Mouse (Mus musculus) liver, adult (tissue): ENCODE measurements at regions not wholly inside any gene's neighbourhood (a gene's known extent, or its start where the extent isn't known, plus 50 kb on each side); places are given as distances from the start of the nearest gene placed in this dataset.

Experiments
- GATA4 ChIP-seq: IDR thresholded peaks from 2 replicates; pipeline ENCODE4 v1.6.1; 2014; ENCODE audit warnings: mild to moderate bottlenecking, low read length; ENCODE audit not compliant: insufficient replicate concordance

DNA sequence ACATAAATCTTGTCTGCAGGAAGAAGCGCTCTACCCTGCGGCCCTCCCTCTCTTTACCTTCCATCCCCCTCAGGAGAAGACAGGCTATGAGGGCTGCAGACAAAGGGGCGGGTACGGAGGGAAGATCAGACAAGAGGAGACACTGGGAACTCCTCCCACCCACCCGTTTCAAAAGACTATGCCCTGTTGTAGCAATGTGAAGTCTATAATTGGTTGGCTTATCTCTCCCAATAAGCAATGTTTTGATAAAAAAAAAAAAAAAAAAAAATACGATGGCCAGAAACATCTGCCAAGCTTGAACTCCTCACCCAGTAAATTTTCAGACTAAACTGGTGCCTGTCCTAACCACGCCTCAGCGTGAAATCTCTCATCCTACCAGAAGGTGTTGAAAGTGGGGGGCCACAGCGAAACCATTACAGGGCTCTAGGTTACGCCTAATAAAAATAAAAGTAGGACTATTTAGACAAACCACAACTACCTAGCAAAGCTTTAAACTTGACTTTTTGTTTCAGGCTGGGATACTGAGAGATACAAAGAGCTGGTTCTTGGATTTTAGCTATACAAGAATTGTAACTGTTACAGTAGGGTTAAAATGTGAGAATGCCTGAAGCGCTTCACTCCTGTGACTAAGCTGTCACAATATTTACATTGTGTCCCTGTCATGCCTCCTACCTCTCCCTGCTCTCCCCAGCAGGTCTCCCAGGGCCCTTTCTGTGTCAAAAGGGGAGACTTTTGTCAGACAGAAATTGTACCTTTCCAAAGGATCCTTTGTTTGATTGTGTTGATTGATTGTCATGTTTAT, 88.1 kb upstream of the Ptpn13 start:
- no peak for TF ChIP-seq GATA4

- TF ChIP-seq GATA4: no peak
These were observed 88.9 kb upstream of the Ptpn13 start for GRCm38 (mm10) chr5:103335916-103336688.

DNA sequence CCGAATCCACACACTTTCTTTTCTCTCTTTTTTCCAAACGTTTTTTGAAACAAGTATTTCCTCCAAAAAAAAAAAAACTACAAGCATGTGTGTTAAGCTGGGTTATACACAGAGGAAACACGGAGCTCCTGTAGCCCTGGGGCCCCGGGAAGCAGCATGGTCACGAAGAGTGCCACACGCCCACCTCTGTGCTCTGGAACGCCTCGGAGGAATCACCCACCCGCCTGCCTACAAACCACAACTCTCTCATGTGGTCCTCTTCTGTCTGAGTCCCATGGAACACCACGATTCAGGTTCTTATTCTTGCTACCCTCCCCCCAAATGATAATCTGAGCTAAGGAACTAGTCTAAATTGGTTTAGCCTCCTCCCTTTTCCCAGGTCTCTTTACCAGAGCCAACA, 98.6 kb upstream of the Ptpn13 start:
- TF ChIP-seq GATA4: no peak

DNA sequence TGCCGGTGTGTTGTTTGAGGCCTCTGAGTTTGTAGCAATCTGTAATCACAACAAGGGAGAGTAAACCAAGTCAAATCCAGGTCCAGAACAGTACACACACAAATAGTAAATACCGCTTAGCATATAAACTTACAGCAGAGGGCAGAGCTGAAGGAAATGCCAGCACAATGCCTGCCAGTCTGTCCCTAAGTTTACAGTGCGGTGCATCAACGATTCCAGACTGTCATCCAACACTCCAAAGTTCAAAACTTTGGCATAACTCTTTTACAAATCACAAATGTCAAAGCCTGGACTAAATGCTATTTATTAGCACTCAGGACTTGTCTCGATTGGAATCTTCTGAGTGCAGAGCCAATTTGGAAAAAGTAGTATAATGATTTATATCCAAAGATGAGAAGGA, 104.7 kb upstream of the Ptpn13 start:
- TF ChIP-seq GATA4: no peak

- no peak for TF ChIP-seq GATA4
These were observed 98.8 kb upstream of the Mapk10 start for GRCm38 (mm10) chr5:103309806-103310525.

DNA sequence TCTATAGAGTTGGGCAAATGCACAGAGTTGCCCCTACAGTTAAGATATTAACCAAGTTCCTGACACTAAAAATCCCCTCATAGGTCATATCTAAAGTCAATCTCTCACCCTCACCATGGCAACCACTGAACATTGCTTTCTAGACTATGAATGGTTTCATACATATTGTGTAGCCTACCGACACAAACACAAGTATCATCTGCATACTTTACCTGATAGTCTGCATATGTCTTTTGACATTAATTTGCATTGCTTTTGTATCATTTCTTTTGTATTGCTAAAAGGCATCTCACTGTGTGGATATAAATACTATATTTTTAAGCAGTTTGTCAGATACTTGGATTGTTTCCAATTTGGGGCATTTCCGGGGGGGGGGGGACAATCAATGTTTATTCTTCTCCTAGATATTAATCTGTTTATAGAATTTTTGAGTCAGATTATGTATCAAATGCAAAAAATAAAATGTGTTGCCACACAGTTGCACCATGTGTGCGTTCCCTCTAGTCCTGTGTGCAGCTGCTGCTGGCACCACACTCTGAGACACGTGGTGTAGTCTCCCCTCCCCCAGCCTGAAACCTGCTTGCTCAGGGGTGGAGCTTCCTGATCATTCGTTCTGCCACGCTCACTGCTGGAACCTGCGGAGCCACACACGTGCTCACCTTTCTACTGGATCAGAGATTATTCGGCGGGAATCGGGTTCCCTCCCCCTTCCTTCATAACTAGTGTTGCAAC, 94.7 kb upstream of the Mapk10 start:
- TF ChIP-seq GATA4: no peak

GRCm38 (mm10) chr5:103304975-103305374, 93.8 kb upstream of the Mapk10 start:
- no peak for TF ChIP-seq GATA4

GRCm38 (mm10) chr5:103302744-103303143, 91.6 kb upstream of the Mapk10 start:
- no peak for TF ChIP-seq GATA4

DNA sequence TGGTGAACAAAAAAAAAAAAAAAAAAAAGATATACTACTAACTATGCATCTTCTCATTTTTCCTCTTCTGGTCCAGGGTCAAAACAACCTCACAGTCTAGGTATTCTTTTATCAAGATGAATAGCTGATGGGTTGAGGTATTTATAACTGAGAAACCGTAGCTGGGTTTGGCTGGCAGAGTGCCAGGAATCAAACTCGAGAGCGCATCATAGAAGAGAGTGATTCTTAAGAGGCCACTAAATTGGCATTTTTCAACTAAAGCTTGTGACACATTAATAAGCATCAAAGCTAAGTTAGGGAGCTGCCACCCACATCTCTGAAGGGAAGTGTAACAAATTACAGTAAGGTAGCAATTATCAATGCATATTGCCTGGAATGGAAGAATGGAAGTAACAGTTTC, 90.2 kb upstream of the Mapk10 start:
- TF ChIP-seq GATA4: no peak

DNA sequence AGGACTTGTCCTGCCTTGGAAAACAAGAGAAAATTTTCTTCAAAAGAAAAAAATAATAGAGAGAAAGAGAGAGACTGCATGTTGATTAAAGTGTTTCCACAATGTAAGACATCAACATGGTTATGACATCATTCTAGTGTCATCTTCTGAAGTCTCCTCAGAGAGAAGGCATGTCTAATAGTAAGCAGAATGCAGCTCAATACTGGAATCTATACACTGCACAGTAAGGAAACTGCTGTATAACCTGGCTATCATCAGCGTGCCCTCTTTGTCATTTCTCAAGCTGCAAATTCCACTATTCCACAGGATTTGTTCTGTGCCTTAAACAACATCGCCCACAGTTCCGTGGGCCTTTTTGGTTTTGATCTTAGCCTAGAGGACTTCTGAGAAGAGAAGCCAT, 82.8 kb upstream of the Mapk10 start:
- TF ChIP-seq GATA4: no peak

GRCm38 (mm10) chr5:103291691-103292090, 80.6 kb upstream of the Mapk10 start:
- no peak for TF ChIP-seq GATA4

DNA sequence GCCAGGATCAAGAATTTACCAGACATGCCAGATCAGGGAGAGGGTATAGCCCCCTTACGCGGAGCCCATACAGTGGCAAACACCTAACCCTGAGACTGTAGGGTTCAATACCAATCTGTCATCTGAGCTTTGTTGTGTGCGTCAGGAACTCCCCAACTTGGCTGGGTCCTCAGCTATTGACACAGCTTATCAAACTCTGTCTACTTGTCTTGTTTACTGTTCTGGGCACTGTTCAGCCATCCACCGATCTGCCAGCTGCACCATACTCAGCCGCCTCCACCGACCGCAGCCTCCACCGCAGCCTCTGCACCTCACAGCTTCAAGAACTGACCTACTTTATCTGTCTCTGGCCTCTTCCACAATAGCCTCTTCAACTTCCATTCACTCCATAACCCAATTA, 80.1 kb upstream of the Mapk10 start:
- TF ChIP-seq GATA4: peak; percentile 99

- no peak for TF ChIP-seq GATA4
These were observed 58.1 kb upstream of the Mapk10 start for GRCm38 (mm10) chr5:103269206-103269605.

- TF ChIP-seq GATA4: no peak
These were observed 53.8 kb upstream of the Mapk10 start for GRCm38 (mm10) chr5:103264903-103265302.

- TF ChIP-seq GATA4: no peak
These were observed 50.3 kb upstream of the Mapk10 start for GRCm38 (mm10) chr5:103261406-103261805.
